Comparison of ENCODE assay signal across 23 mouse cellular contexts in the genomic region with DNA sequence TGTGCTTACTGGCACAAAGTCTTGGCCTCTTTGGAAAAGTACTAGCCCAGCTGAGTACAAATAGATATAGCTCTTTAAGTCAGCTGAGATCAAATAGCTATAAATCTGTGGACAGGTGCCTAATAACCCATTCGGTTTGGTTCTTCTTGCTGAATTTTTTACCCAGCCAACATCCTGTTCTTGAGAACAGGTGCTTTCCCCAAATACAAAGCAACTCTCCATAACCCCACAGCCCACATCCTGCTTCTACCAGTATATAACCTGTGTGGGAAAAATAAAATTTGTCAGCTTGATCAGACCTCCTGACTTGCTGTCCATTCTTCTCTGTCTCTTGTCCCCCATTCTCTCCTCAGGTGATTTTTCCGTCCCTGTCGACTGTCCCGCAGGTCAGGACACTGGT. TPM values are rescaled to one million over a fixed set of nuclear protein-coding genes. Genes with fewer than 3 reads are reported as not detected.
A peak's percentile ranks its signal among the peaks of the same experiment; 100 is the strongest.
DNase-seq lines count a peak whose midpoint lies in the region; ATAC-seq lines count a peak whose summit lies in the region.
"Had no signal": no experiment of that assay in that cellular context is flagged by ENCODE, and none has a peak within 500 bp of the region (broad histone marks: within the 10 kb centered on the region; RNA-seq: fewer than 3 reads in every experiment).

No protein-coding gene starts in this region.

- H3K27me3 ChIP-seq in midbrain, embryonic 15.5 days (replicated peaks), result no peaks in the 10 kb centered on the region
- H3K27me3 ChIP-seq: embryonic facial prominence, embryonic 12.5 days; forebrain, embryonic 13.5 days; forebrain, embryonic 15.5 days; Patski had no signal

- no peaks in the 10 kb centered on the region for H3K9me3 ChIP-seq in midbrain, embryonic 15.5 days
- H3K9me3 ChIP-seq: embryonic facial prominence, embryonic 10.5 days; embryonic facial prominence, embryonic 12.5 days; forebrain, embryonic 13.5 days; forebrain, embryonic 15.5 days had no signal

- H3K36me3 ChIP-seq in midbrain, embryonic 15.5 days (replicated peaks), result no peaks in the 10 kb centered on the region
- H3K36me3 ChIP-seq: embryonic facial prominence, embryonic 10.5 days; embryonic facial prominence, embryonic 12.5 days; forebrain, embryonic 15.5 days had no signal

- no peak overlapping the region for H3K4me3 ChIP-seq in midbrain, embryonic 15.5 days
- H3K4me3 ChIP-seq: embryonic facial prominence, embryonic 10.5 days; embryonic facial prominence, embryonic 12.5 days; forebrain, embryonic 13.5 days; forebrain, embryonic 15.5 days had no signal

- H3K4me2 ChIP-seq in midbrain, embryonic 15.5 days, result no peak overlapping the region
- H3K4me2 ChIP-seq: embryonic facial prominence, embryonic 12.5 days; forebrain, embryonic 13.5 days; forebrain, embryonic 15.5 days had no signal

- no peak overlapping the region for H3K27ac ChIP-seq in midbrain, embryonic 15.5 days
- H3K27ac ChIP-seq: embryonic facial prominence, embryonic 10.5 days; embryonic facial prominence, embryonic 12.5 days; forebrain, embryonic 13.5 days; forebrain, embryonic 15.5 days had no signal

- DNase-seq in adrenal gland, adult 2 months, result no peak
- no peak for DNase-seq in cerebellum, adult 11-12 months
- DNase-seq: adrenal gland, adult 8-10 months; adrenal gland, postnatal 14 days; adrenal gland, postnatal 36 days; B cell, adult 2 months; cerebellum, adult 18-20 months; cerebellum, adult 8-10 months; cerebellum, adult 9-11 months; cerebellum, postnatal 14 days; forebrain, postnatal 0 days had no signal

- WGBS in midbrain, embryonic 15.5 days, result 87% methylated on average over 4 of the region's 4 CpGs

- no peak overlapping the region for H3K9ac ChIP-seq in midbrain, embryonic 15.5 days
- H3K9ac ChIP-seq: embryonic facial prominence, embryonic 12.5 days; forebrain, embryonic 13.5 days; forebrain, embryonic 15.5 days; forebrain, postnatal 0 days had no signal

- peak; percentile 51 for ATAC-seq in CD4-positive, CD25-positive, alpha-beta regulatory T cell, adult 4 months
- ATAC-seq in activated CD4-positive, CD25-positive, alpha-beta regulatory T cell, adult 4 months, result peak; percentile 28
- ATAC-seq in midbrain, embryonic 15.5 days (replicated peaks), result no peak
- ATAC-seq: forebrain, embryonic 13.5 days; forebrain, embryonic 15.5 days; forebrain, postnatal 0 days; Patski had no signal

- H3K4me1 ChIP-seq in midbrain, embryonic 15.5 days, result no peaks in the 10 kb centered on the region
- H3K4me1 ChIP-seq: embryonic facial prominence, embryonic 10.5 days; embryonic facial prominence, embryonic 12.5 days; forebrain, embryonic 13.5 days; forebrain, embryonic 15.5 days had no signal

RNA-seq across cellular contexts. Expression of a gene that starts 8.0 kb away (rescaled TPM):
- not detected for polyA plus RNA-seq in CD4-positive, CD25-positive, alpha-beta regulatory T cell, adult 4 months (2017; shearing (Covaris generic))
- not detected for polyA plus RNA-seq in activated CD4-positive, CD25-positive, alpha-beta regulatory T cell, adult 4 months (2017; shearing (Covaris generic))
- not detected in 2 replicates for polyA plus RNA-seq in midbrain, embryonic 15.5 days (2015; fragmentation: Nextera tagmentation; extraction: Ambion mirVana)
- total RNA-seq in adrenal gland, adult 2 months (2021), result not detected
- not detected in 2 replicates for polyA plus RNA-seq in adrenal gland, adult 2 months (2012; rRNA removed)
- total RNA-seq: adrenal gland, adult 8-10 months; adrenal gland, postnatal 14 days; adrenal gland, postnatal 36 days; ES-E14; forebrain, postnatal 0 days had no signal
- polyA plus RNA-seq: cortical plate, adult 2 months; embryonic facial prominence, embryonic 10.5 days; embryonic facial prominence, embryonic 12.5 days; embryonic facial prominence, embryonic 14.5 days; forebrain, embryonic 11.5 days; forebrain, embryonic 13.5 days; forebrain, embryonic 15.5 days; forebrain, postnatal 0 days; Patski had no signal

RNA-seq across cellular contexts. Expression of a gene that starts 31.7 kb away (rescaled TPM):
- polyA plus RNA-seq in CD4-positive, CD25-positive, alpha-beta regulatory T cell, adult 4 months (2017; shearing (Covaris generic)), result 1 to 10 TPM in 1 of 2 experiments, not detected in 1; 3.3 TPM
- 1 to 10 TPM in 1 of 2 experiments, not detected in 1; 1.8 TPM for polyA plus RNA-seq in activated CD4-positive, CD25-positive, alpha-beta regulatory T cell, adult 4 months (2017; shearing (Covaris generic))
- not detected in 2 replicates for polyA plus RNA-seq in midbrain, embryonic 15.5 days (2015; fragmentation: Nextera tagmentation; extraction: Ambion mirVana)
- total RNA-seq in adrenal gland, adult 2 months (2021), result not detected
- polyA plus RNA-seq in adrenal gland, adult 2 months (2012; rRNA removed), result not detected in 2 replicates
- total RNA-seq: adrenal gland, adult 8-10 months; adrenal gland, postnatal 14 days; adrenal gland, postnatal 36 days; ES-E14; forebrain, postnatal 0 days had no signal
- polyA plus RNA-seq: cortical plate, adult 2 months; forebrain, embryonic 15.5 days; Patski had no signal

RNA-seq across cellular contexts. Expression of a gene that starts 35.1 kb away (rescaled TPM):
- polyA plus RNA-seq in CD4-positive, CD25-positive, alpha-beta regulatory T cell, adult 4 months (2017; shearing (Covaris generic)), result not detected
- not detected for polyA plus RNA-seq in activated CD4-positive, CD25-positive, alpha-beta regulatory T cell, adult 4 months (2017; shearing (Covaris generic))
- polyA plus RNA-seq in midbrain, embryonic 15.5 days (2015; fragmentation: Nextera tagmentation; extraction: Ambion mirVana), result not detected in 2 replicates
- total RNA-seq in adrenal gland, adult 2 months (2021), result not detected
- not detected in 2 replicates for polyA plus RNA-seq in adrenal gland, adult 2 months (2012; rRNA removed)
- total RNA-seq: adrenal gland, adult 8-10 months; adrenal gland, postnatal 14 days; adrenal gland, postnatal 36 days; forebrain, postnatal 0 days had no signal
- polyA plus RNA-seq: cortical plate, adult 2 months; embryonic facial prominence, embryonic 10.5 days; embryonic facial prominence, embryonic 12.5 days; embryonic facial prominence, embryonic 14.5 days; forebrain, embryonic 11.5 days; forebrain, embryonic 13.5 days; forebrain, embryonic 15.5 days; forebrain, postnatal 0 days; Patski had no signal

RNA-seq across cellular contexts. Expression of a gene that starts 44.6 kb away (rescaled TPM):
- not detected for polyA plus RNA-seq in CD4-positive, CD25-positive, alpha-beta regulatory T cell, adult 4 months (2017; shearing (Covaris generic))
- not detected for polyA plus RNA-seq in activated CD4-positive, CD25-positive, alpha-beta regulatory T cell, adult 4 months (2017; shearing (Covaris generic))
- not detected in 2 replicates for polyA plus RNA-seq in midbrain, embryonic 15.5 days (2015; fragmentation: Nextera tagmentation; extraction: Ambion mirVana)
- total RNA-seq in adrenal gland, adult 2 months (2021), result not detected
- polyA plus RNA-seq in adrenal gland, adult 2 months (2012; rRNA removed), result not detected in 2 replicates
- total RNA-seq: adrenal gland, adult 8-10 months; adrenal gland, postnatal 14 days; adrenal gland, postnatal 36 days; forebrain, postnatal 0 days had no signal
- polyA plus RNA-seq: cortical plate, adult 2 months; embryonic facial prominence, embryonic 10.5 days; embryonic facial prominence, embryonic 12.5 days; embryonic facial prominence, embryonic 14.5 days; forebrain, embryonic 11.5 days; forebrain, embryonic 13.5 days; forebrain, embryonic 15.5 days; forebrain, postnatal 0 days; Patski had no signal

RNA-seq across cellular contexts. Expression of a gene that starts 45.3 kb away (rescaled TPM):
- polyA plus RNA-seq in CD4-positive, CD25-positive, alpha-beta regulatory T cell, adult 4 months (2017; shearing (Covaris generic)), result not detected
- not detected for polyA plus RNA-seq in activated CD4-positive, CD25-positive, alpha-beta regulatory T cell, adult 4 months (2017; shearing (Covaris generic))
- polyA plus RNA-seq in midbrain, embryonic 15.5 days (2015; fragmentation: Nextera tagmentation; extraction: Ambion mirVana), result not detected in 2 replicates
- total RNA-seq in adrenal gland, adult 2 months (2021), result not detected
- not detected in 2 replicates for polyA plus RNA-seq in adrenal gland, adult 2 months (2012; rRNA removed)
- total RNA-seq: adrenal gland, adult 8-10 months; adrenal gland, postnatal 14 days; adrenal gland, postnatal 36 days; ES-E14; forebrain, postnatal 0 days had no signal
- polyA plus RNA-seq: cortical plate, adult 2 months; embryonic facial prominence, embryonic 10.5 days; embryonic facial prominence, embryonic 12.5 days; embryonic facial prominence, embryonic 14.5 days; forebrain, embryonic 11.5 days; forebrain, embryonic 13.5 days; forebrain, embryonic 15.5 days; forebrain, postnatal 0 days; Patski had no signal
